Mouse (Mus musculus) G1E (cell line): ENCODE measurements around the gene Insrr. TPM values are rescaled to one million over a fixed set of nuclear protein-coding genes. Genes with fewer than 3 reads are reported as not detected.

ENCODE experiments used
- ATAC-seq: 2 replicates; pipeline ENCODE4 v1.8.0; 2016; ENCODE audit warnings: mild to moderate bottlenecking; ENCODE audit not compliant: insufficient number of reproducible peaks, poor library complexity, low FRiP score, severe bottlenecking; ENCODE audit errors: extremely low read depth
- DNase-seq: peaks from one replicate; pipeline ENCODE4 v3.0.0; 2012; ENCODE audit warnings: low spot score
- H3K27me3 ChIP-seq: 2 replicates; pipeline ENCODE4 v1.6.1; 2012; ENCODE audit warnings: mild to moderate bottlenecking, low read length, inconsistent platforms; ENCODE audit not compliant: insufficient read depth
- H3K36me3 ChIP-seq: replicated peaks from 2 replicates; pipeline ENCODE3; 2012; ENCODE audit warnings: mild to moderate bottlenecking, inconsistent platforms
- H3K4me1 ChIP-seq: 2 replicates; pipeline ENCODE4 v1.6.1; 2012; ENCODE audit warnings: low read depth, low read length, inconsistent platforms, mixed read lengths; ENCODE audit not compliant: insufficient read depth
- H3K4me3 ChIP-seq: 2 replicates; pipeline ENCODE4 v1.5.1; 2012; ENCODE audit warnings: low read depth, mild to moderate bottlenecking, inconsistent platforms, low read length, moderate library complexity, mixed read lengths
- H3K9me3 ChIP-seq: replicated peaks from 2 replicates; pipeline ENCODE4 v1.6.1; 2012; ENCODE audit warnings: inconsistent platforms
- CTCF ChIP-seq: IDR thresholded peaks from 2 replicates; pipeline ENCODE4 v1.5.1; 2012; ENCODE audit warnings: low read depth, low read length, inconsistent platforms, mixed read lengths
- GATA1 ChIP-seq: IDR thresholded peaks from 2 replicates; pipeline ENCODE4 v1.6.1; 2012; ENCODE audit warnings: borderline replicate concordance, low read length, inconsistent platforms, mixed read lengths
- GATA2 ChIP-seq: IDR thresholded peaks from 2 replicates; pipeline ENCODE4 v1.6.1; 2012; ENCODE audit warnings: low read depth, low read length, inconsistent platforms, borderline replicate concordance
- POLR2AphosphoS5 ChIP-seq: IDR thresholded peaks from 2 replicates; pipeline ENCODE4 v1.6.1; 2012; ENCODE audit warnings: low read depth, low read length, inconsistent platforms; ENCODE audit not compliant: insufficient replicate concordance
- TAL1 ChIP-seq: conservative IDR thresholded peaks from 2 replicates; pipeline ENCODE4 v1.6.1; 2012; ENCODE audit warnings: low read depth, low read length, inconsistent platforms, mixed read lengths
- polyA plus RNA-seq: library from polyadenylated mRNA; stranded (reverse); fragments of >175 nt; gene quantifications from 2 replicates; pipeline ENCODE4 v1.2.3, GENCODE M21; 2012
- total RNA-seq, 2 experiments: library from RNA; stranded (forward) in 1 of 2; stranded (reverse) in 1 of 2; fragments of 200-1000 nt in 1 of 2; fragments of >200 nt in 1 of 2; fragmentation: Nextera tagmentation in 1 of 2; gene quantifications; 2 replicates each; pipeline ENCODE4 v1.2.3; 2014 to 2017

The Insrr gene
- total and polyA plus RNA-seq, 3 experiments: 0.05 TPM; not detected in 2

DNA sequence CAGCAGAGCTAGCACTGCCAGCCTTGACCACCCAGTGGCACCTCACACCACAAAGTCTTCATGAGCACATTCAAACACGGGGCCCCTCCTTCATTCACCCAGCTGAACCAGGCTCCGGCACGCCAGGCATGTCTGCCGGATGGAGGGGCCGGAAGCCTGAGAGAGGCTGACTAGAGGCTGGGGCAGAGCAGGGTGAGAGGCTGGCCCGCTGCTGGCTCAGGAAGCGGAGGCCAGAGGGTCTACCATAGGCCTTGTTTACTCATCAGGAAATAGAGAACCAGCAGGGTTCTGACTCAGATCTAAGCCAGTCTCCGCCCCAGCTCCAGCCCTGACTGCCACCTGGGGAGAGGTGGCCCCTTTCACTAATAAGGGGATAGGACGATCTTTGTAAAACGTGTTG lies 31.7 kb upstream of the Insrr start:
- Histone ChIP-seq H3K36me3 (no peaks in the 10 kb centered on the region), H3K4me3 (no peak overlapping the region), H3K27me3 (peaks cover 34% of the 10 kb centered on the region), H3K4me1 (peaks cover 3% of the 10 kb centered on the region; the same call in 1 of the 2 replicates), H3K9me3 (no peaks in the 10 kb centered on the region)
- DNase-seq (no peak), ATAC-seq (no peak)
- TF ChIP-seq CTCF: no peak

DNA sequence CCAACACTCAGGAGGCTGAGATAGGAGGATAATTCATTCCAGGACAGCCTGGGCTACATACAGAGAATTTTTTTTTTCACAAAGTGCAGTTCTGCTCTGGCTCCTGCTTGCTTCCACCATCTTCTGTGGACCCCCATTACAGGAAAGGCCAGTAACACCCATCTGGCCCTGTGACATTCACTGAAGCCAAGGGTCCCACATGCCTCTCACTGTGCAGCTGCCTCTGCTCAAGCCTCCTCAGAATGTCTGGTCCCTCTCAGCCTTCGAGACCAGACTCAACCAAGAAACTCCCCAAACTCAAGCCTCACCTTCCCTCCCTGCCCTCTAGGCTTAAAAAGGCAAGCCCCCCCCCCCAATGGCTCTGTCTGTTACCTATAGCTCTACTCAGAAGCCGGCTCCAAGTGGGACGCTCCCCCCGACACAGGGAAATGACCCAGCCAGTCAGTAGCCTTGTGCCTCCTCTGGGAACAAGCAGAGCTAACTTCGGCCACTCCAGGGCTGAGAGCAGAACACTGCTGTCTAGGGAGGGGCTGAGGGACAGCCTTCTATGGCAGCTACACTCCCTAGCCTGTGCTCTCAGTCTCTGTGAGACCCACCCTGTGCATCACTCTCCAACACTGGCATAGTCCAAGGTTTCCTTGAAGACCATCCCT lies 31.0 kb upstream of the Insrr start:
- ATAC-seq (no peak), DNase-seq (no peak)
- Histone ChIP-seq H3K27me3 (peaks cover 34% of the 10 kb centered on the region), H3K4me1 (peaks cover 3% of the 10 kb centered on the region; the same call in 1 of the 2 replicates), H3K4me3 (no peak overlapping the region), H3K36me3 (no peaks in the 10 kb centered on the region), H3K9me3 (no peaks in the 10 kb centered on the region)
- TF ChIP-seq TAL1: no peak
- no peak for TF ChIP-seq GATA2
- TF ChIP-seq CTCF: no peak
- TF ChIP-seq POLR2AphosphoS5: no peak
- no peak for TF ChIP-seq GATA1

DNA sequence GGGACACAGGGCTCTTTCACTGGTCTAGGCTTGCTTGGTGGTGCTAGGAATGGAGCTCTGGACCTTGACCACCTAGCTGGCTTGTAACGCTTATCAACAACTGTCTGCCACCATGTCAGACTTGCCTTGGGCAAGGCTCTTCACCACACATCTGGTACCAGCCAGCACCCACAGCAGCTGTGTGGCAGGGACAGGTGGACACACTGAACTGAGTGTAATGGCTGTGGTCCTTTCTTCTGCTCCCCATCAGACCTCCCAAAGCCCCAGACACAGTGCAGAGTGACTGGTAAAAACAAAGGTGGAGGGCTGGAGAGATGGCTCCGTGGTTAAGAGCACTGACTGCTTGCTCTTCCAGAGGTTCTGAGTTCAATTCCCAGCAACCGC lies 30.5 kb upstream of the Insrr start:
- Histone ChIP-seq H3K4me1 (peaks cover 3% of the 10 kb centered on the region), H3K4me3 (no peak overlapping the region), H3K27me3 (peaks cover 36% of the 10 kb centered on the region), H3K9me3 (no peaks in the 10 kb centered on the region), H3K36me3 (no peaks in the 10 kb centered on the region)
- no peak for TF ChIP-seq CTCF
- no peak for TF ChIP-seq GATA1
- no peak for TF ChIP-seq TAL1
- TF ChIP-seq POLR2AphosphoS5: no peak
- TF ChIP-seq GATA2: no peak
- DNase-seq (no peak), ATAC-seq (no peak)

DNA sequence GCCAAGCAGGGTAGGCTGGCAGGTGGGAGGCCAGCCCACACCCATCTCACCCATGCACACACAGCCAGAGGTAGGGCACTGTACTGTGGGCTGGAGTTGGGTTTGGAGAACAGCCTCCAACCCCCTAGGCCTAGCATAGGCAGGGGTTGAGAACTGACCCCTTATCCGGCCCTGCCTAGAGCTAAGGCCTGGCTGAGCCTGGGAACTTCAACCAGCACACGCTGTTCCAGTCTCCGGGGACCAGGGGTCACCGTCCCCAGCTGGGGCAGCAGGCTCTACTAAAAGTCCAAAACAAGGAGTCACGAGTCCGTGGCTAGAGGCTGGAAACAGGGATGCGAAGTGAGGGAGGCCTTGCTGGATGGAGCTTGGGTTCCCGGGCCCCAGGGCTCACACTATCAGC lies 29.0 kb upstream of the Insrr start:
- Histone ChIP-seq H3K27me3 (peaks cover 49% of the 10 kb centered on the region), H3K36me3 (no peaks in the 10 kb centered on the region), H3K9me3 (no peaks in the 10 kb centered on the region), H3K4me3 (no peak overlapping the region), H3K4me1 (peaks cover 3% of the 10 kb centered on the region)
- ATAC-seq: no peak
- no peak for TF ChIP-seq GATA1
- TF ChIP-seq TAL1: no peak
- no peak for TF ChIP-seq CTCF
- no peak for TF ChIP-seq POLR2AphosphoS5
- TF ChIP-seq GATA2: no peak
- no peak for DNase-seq

DNA sequence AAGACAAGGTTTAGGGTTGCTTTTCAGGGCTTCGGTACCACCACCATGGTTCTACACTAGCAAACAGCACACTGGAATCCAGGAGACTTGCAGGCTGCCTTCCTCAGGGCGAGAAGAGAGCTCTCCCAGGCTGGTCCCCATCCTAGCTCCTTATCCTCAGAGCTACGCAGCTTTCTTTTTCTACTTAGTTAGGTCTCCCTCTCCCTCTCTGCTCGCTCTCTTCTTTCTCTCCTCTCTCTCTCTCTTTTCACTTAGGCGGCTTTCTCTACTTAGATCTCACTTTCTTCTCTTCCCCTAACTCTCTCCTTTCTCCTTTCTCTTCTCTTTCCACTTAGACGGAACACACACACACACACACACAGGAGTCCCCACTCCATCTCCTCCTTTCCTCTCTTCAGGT lies 28.3 kb upstream of the Insrr start:
- DNase-seq (no peak), ATAC-seq (no peak)
- H3K36me3 ChIP-seq: no peaks in the 10 kb centered on the region
- no peaks in the 10 kb centered on the region for H3K9me3 ChIP-seq
- peaks cover 3% of the 10 kb centered on the region for H3K4me1 ChIP-seq
- no peak overlapping the region for H3K4me3 ChIP-seq
- H3K27me3 ChIP-seq: peaks cover 50% of the 10 kb centered on the region
- TF ChIP-seq GATA2: no peak
- no peak for TF ChIP-seq TAL1
- TF ChIP-seq POLR2AphosphoS5: no peak
- no peak for TF ChIP-seq CTCF
- no peak for TF ChIP-seq GATA1

DNA sequence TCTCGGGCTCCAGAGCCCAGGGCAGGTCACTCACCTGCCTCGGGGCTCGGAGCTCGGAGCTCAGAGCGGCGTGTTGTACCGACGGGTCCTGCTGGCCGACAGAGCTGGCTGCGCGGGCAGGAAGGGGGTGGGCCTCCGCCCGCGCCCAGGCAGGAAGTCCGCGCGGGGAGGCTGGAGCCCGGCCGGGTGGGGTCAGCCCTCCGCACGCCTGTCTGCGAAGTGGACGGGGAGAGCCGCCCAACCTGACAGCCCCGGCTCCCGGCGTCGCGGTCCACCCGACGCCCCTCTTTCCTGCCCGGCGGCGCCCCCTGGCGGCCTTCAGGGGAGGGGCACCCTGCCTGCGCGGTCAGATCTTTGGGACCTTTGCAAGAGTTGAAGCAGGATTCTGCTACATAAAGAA lies 27.9 kb upstream of the Insrr start:
- ATAC-seq (no peak), DNase-seq (peak; percentile 37)
- Histone ChIP-seq H3K9me3 (no peaks in the 10 kb centered on the region), H3K36me3 (no peaks in the 10 kb centered on the region), H3K4me1 (peaks cover 3% of the 10 kb centered on the region), H3K27me3 (peaks cover 50% of the 10 kb centered on the region), H3K4me3 (peak overlapping the region; percentile 40; the same call in 1 of the 2 replicates)
- TF ChIP-seq GATA1: no peak
- peak; percentile 64; the same call in 1 of the 2 replicates for TF ChIP-seq CTCF
- no peak for TF ChIP-seq GATA2

DNA sequence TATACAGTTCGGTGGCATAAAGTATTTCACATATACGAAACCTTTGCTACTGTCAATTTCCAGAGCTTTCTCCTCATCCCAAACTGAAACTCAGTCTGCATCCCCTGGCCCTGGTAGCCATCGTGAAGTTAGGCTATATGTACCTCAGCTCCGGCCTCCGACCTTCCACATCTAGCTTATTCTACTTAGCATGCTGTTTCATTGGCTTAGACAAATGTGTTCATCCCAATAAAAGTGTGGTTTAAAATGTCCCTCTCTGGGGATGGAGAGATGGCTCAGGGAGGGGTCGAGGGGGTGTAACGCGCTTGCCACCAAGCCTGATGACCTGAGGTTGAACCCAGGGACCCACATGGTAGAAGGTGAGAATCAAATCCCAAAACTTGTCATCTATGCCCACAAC lies 27.2 kb upstream of the Insrr start:
- DNase-seq: no peak
- no peak for ATAC-seq
- Histone ChIP-seq H3K4me3 (no peak overlapping the region), H3K9me3 (no peaks in the 10 kb centered on the region), H3K36me3 (no peaks in the 10 kb centered on the region), H3K4me1 (peaks cover 3% of the 10 kb centered on the region), H3K27me3 (peaks cover 49% of the 10 kb centered on the region)
- TF ChIP-seq GATA2 (no peak), POLR2AphosphoS5 (no peak), CTCF (no peak), GATA1 (no peak), TAL1 (no peak)
